Mouse (Mus musculus): ENCODE data around the gene Cacna1c. TPM values are rescaled to one million over a fixed set of nuclear protein-coding genes. Genes with fewer than 3 reads are reported as not detected.

Gene Cacna1c
- total RNA-seq, 2 experiments from 2014 or later: 233 to 249 TPM

DNA sequence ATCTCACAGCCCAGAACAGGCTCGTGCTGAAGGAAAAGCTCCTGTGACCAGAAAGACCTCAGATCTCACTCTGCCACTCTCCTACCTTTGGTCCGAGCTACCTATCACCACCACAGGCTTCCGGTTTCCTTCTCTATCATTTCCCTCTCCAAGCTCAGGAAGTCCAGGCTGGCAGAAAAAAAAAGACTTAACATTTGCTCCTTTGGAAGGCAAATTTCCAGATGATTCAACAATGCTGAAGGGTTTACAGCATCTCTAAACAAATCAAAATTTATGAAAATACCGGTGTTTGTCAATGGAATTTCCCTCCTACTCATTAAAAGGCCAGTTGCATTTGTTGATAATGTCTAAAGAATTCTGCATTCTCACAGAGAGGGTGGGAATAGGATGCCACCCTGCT is 288.0 kb downstream of the Cacna1c start:
- DNase-seq: no peak

DNA sequence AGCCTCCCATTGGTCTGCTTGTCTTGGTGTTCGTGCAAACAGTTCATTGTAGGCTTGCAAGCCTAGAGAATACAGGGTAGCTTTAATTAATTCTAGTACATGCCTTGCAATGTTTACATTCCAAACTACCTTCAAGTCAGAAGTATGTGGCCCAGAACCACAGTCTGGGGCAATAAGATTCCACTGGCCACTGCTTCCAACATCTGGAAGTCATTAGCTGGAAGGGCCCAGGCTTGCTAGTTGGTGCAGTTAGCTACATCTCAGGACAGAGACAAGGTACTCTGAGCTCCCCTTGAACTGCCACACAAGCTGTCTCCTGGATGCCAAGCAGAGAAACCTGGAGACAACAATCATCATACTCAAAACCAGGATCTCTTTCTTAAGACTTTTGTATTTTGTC is 288.5 kb downstream of the Cacna1c start:
- DNase-seq: no peak

DNA sequence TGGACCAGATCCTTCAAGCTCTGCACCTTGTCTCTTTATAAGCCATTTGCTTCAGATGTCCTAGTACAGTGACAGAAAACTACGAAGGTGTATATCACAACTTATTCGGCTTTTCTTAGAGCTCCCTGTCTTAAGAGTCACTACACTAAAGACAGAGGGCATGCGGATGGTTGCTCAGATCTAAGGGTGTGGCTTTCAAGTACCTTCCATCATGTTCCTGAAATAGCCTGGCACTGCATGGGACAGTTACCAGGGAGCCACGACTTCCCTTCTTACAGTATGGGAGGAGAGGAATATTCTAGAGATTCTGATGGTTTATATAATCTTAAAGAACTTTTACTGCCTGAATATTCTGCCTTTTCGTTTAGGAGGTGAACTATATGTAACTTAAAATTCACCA is 289.3 kb downstream of the Cacna1c start:
- no peak for DNase-seq

DNA sequence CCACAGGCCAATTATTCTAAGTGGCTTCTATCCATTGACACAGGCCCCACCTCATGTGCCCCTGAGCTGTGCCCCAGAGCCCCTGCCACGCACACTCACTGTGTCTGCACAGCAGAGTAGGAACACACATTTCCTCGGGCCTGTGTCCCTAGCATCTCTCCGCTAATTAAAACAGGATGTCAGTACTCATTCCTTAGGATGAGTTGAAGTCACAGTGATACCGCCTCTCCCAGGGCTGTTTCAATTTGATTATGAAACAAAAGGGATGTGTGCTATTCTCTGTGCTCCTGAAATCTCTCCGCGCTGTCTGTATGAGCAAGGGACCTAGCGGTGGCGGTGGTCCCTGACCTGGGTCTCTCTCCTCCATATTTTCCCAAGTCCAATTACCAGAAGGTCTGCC is 296.5 kb downstream of the Cacna1c start:
- DNase-seq: no peak

DNA sequence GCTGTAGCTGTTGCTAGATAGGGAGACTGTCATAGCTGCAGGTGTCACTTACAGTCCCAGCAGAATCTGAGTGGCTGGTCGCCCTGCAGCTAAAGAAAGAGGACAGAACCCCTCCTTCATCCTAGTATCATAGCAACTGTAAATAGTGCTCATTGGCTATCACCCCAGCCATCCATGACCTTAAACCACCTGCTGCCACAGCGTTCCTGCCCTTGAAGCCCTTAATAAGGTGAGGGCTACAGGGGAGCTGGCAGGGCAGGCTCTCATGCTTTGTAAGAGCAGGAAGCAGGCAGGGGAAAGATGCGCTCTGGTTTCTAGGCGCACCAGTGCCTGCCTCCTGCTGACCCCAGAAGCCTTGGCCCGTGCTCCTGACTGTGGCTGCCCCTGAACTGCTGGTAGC is 299.1 kb downstream of the Cacna1c start:
- DNase-seq: peak; percentile 56

DNA sequence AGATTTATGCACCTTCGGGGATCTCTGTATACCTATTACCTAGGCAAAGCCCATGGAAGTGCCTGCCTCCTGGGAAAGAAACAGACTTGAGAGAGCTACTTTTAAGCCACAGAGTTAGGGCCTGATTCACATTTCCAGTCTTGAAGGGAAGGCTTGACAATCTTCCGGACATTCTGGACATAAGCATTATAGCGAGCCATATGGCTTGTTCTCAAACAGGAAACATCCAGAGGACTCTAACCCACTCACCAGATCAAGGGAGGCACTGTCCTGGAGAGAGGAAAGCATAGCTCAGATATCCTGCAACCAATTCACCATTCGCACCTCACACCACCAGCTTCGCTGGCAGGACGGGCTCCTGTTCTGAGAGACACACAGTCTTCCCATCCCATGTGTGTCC is 302.2 kb downstream of the Cacna1c start:
- no peak for DNase-seq

DNA sequence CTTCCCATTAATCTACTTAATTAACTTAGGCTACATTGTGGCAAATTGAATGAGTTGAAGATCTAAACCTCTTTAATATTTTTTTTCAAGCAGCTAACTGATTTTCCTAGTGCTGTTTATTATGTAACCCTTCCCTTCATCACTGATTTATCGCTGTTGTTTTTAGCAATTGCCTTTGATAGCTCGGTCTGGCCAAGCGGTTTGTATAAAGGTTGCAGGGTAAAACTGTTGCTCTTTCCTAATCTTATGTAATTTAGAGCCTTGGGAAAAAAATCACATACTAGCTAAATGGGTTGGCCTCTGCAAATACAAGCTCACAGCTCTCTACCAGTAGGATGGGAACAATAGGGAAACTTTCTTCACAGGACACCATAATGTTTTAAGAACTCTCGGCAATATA is 306.8 kb downstream of the Cacna1c start:
- DNase-seq: no peak

DNA sequence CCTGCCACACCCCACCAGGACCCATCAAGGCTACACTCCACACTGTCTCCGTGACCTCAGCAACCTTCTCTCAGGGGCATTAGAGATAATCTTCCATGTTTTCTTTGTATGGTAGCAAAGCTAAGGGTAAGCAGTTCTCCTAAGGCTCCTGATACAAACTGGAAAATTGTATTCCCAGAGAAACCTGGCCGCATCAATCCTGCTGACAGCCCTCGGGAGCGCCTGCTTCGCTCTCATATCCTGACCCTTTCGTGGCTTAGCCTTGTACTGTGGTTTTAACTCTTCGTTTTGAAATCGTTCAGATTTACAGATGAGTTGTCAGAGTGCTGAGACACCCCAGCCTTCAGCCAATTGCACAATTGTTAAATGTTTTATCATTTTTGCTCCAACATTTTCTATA is 309.2 kb downstream of the Cacna1c start:
- no peak for DNase-seq

DNA sequence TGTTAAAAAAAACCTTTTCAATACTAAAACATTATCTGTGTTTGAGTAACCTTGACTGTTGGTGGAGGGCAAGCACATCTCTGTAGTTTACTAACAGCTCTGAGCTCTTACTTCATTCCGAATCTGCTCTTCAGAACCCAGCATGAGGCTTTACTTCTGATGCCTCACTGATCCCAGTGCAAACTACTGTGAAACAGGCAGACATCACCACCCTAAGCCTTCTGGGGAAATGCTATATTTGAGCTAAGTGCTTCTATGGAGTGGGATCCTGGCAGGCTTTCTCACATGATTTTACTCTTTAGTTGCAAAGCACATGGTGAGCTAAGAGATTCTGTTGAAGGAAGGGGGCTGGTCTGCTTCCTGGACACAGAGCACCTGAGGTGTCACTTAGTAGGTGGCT is 311.3 kb downstream of the Cacna1c start:
- no peak for DNase-seq

DNA sequence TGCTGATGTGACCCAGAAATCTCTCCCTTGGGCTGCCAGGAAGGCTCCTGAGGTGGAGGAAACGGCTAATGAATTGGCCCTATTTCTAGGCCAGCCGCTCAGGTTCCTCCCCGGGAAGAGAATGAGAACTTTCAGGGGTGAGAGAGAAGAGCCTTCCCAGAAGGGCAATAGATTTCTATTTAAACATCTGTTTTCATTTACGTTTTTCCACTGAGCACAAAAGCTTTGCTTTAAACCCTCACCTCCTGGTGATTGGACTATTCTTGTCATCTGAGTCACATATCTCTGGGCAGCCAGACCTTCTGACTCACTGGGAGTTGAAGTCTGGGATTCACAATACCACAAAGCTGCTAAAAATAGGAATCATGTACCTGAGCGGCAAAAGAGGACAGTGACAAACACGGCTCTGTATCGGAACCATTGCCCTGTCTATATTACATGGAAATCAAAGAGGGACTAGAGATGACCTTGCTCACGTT is 312.1 kb downstream of the Cacna1c start:
- peak; percentile 33 for DNase-seq

DNA sequence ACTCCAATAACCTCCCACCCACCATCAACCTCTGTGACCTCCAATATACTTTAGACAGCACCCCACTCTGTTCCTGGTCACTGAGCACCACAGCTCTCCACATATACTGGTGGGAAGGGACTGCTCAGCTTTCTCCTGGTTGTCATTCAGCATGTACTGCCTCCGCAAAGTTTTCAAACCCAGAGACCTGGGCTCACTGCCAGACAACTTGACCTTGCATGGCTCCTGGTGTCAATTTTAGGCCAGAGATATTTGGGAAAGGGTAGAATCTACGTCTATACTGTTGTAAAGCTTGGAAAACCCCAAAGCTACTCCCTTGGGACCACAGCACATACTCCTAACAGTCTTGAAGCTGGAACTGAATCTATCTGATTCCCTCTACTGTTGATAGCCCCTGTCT is 320.0 kb downstream of the Cacna1c start:
- DNase-seq: peak; percentile 80

DNA sequence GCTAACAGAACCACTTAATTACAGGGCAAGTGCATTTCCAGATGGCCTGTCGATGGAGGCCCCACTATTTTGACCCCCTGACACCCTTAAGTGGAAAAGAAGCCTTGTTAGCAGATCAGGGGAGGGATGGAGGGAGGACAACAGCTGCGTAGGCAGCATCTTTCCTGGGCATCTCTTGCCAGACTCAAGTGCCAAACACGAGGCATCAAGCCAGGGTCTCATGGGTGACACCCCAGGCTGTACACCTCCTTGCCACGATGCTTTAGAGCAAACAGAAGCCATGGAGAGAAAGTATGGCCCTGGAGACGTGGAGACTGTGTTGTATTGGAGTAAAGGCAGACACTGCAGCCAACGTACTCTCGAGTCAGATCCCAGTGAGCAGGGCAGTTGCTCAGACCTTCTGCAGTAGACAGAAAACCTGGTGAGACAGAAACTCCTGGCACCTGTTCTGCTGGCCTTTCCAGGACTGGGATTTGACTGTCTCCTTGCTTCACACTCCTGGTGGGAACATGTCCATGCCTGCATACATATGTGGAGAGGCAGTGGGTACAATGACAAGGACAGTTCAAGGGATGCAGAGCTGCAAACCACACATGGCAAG is 325.9 kb downstream of the Cacna1c start:
- no peak for DNase-seq

DNA sequence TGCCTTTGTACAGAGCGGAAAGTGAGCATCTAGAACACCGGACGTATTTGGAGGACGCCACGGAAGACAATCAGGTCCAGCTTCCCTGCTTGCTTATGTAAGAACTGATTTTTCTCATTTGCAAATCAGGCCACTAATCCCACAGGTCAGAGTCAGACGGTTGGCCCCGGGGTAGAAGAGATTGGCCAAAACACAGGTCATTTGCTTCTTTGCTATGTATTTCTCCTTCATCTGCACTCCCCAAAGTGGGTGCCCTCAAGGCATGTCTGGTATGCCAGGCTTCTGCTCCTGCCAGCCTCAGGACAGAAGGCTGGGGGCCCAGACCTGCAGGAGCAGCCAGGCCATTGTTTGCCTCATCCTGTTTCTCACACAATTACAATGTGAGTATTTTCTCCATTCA is 328.8 kb downstream of the Cacna1c start:
- no peak for DNase-seq

DNA sequence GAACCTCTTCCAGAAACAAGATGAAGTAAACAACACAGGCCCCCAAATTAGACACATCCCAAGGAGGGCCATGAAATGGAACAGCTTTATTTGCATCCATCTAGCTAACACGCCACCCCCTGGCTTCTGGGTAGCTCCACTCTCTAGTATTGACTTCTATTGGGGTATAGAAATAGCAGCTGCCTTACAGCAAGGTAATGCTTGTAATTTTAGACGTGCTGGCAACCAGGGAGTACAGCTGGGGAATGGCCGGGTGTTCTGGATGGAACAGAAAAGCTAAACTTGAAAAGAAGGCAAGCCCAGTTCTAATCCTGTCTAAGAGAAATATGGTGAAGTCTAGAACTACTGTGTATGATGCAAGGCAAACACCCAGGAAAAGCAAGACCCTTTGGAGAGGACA is 329.3 kb downstream of the Cacna1c start:
- no peak for DNase-seq

DNA sequence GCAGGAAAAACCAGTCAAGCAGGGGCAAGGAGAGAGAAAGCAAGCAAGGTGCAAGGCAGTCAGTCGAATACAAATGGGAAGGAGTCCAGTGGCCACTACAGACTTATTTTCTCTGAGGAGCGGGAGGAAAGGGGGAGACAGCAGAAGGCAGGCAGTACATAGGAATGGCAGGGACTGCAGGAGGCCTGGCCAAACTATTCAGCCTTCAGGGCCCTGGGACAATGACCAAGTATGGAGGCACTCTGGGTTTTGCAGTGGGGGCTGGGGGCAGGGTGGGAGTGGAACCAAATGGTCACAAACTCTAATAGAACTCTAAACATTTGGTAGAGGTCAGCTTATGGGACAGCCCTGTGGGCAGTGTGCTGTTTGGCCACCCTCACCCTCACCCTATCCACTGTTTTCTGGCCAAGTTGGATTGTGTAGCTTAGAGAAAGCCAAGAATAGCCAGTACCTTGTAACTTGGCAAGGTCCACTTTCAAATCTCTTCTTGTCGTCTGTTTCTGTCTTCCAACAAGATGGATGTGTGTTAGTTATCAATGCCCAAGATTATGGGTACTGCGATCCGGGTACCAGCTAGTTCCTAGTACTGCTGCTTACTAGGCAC is 330.3 kb downstream of the Cacna1c start:
- no peak for DNase-seq

DNA sequence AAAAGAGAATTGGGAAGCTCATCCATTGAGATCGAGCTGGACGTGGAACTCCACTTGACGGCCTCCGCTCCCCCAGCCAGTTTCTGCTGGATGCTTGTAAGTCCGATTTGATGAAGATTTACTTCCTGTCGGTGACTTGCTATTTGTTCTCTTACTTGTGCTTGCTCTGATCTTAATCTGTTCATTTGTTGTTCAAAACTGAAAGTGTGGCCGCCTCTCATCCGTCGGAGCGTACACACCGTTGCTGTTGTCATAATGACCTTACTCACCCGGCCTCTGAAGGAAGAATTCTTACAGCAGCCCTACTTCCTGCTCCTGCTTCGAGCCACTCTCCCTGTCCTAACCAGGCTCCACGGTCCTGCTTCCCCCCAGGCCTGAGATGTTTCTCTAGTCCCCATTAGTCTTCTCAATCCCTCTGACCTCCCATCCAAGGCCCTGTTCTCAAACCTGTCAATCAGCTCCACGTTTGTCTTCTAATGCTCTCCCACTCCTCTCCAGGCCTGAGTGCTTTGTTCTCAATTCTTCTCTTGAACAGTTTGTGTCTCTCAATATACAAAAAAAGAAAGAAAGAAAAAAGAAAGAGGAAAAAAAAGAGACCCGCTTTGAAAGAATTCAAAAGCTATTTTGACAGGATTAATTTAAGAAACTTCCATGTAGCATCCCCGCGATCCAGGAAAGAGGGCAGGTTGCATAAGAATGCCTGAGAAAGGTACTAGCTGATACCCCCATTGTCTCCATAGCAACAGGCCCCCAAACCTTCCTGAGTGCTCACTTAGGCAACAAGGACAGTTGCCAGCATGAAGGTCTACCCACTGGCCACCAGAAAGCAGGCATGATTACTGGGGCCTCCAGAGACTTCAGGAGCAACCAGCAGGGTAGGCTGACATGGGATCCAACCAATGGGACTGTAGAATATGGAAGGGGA is 331.3 kb downstream of the Cacna1c start:
- DNase-seq: no peak

DNA sequence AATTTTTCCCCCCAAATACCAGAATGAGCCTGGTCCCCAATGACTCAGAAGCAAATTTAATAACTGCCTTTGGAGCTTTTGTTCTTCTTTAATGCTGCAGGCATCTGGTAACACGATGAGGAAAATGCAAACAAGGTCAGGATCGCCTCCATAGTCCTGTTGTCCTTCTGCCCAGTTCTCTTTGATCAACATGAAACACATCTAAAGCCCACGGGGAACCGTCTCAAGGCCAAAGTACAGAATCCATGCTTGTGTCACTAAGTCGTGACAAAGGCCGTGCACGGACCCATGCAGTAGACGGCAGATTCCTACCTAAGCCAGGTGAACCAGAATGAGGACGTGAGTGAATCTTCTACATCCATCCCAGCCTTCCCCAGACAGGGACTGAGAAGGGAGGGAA is 333.5 kb downstream of the Cacna1c start:
- DNase-seq: no peak

DNA sequence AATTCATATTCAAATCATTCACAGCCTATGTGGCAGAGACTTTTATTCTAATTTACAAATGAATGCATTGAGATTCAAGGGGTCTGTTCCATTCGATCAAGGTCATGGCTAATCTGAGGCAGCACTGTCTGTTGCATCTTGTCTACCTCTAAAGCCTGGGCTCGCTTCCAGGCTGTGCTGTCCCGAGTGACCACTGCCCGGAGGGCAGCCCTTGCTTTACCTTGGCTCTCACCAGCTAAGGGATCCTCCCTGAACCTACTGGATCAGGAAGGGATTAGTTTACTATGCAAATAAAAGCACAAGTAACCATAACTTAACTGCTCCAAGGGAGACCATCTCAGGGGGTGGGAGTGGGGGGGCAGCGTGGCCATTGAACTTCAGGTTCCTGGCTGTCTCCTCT is 334.1 kb downstream of the Cacna1c start:
- no peak for DNase-seq

DNA sequence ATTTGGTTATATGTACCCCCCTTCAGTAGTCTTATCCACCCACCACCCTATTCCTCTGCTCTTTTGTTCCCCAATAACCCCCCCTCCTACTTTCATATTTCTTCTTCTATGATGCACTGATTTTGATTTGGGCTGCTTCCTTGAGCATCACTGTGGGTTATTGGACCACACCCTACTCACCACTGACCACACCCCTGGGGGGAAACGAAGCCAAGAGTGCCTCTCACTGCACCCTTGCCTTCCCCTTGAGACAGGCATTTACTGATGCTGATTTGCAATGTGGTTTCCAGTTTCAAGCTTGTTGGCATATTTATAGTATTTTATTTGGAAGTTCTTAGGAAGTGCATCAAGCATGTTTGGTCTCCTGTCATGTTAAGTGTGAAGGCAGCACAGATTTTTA is 337.8 kb downstream of the Cacna1c start:
- DNase-seq: no peak

DNA sequence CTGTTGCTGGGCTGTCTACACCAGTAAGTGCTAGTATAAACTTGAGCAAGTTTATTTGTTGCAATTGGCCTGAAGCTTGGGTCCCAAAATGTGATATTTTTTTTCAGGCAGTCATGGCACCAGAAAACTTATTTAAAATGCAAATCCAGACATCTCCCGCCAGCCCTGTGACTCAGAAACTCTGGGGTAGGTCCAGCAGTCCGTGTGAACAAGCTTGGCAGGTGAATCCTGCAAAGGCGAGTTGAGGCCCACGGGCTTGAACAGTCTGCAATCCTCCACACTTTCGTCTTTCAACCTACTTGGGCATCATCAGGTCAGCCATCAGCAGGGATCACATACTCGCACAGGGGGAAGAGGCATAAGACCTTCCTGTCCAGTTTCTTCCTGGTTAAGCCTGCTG is 344.1 kb downstream of the Cacna1c start:
- DNase-seq: no peak

DNA sequence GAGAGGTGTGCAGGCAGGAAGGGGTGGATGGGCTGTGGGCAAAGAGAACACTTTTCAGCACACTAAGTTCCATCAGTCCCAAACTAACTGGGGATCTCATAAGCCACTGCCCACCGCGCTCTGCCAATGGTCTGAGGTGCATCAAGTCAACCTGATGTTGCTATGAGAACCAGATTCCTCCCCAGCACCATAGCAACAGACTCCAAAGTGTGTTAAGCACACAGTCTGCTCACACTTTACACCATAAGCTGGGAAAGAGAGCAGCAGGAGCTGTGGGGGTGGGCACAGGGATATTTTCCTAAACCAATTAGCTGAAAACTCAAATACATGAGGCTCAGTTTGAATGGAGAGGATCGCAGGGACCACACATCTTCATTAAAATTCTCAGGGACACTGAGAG is 345.1 kb downstream of the Cacna1c start:
- DNase-seq: no peak

DNA sequence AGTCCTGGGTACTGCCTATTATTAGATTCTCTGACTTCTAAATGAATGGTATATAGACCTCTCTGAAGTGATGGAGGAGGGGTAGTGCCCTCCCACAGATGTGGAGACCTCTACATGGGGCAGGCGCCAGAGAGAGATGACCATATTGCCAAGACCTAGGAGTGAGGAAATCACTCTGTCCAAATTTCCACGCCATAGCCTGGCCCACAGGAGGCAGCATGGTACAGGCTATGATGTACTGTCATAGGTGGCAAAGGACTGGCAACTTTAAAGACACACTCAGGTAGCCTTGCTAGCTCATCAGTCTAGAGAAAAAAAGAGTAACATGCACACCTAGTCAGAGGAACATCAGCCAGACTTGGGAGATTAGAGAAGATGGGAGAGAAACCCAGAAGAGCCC is 347.6 kb downstream of the Cacna1c start:
- DNase-seq: no peak

DNA sequence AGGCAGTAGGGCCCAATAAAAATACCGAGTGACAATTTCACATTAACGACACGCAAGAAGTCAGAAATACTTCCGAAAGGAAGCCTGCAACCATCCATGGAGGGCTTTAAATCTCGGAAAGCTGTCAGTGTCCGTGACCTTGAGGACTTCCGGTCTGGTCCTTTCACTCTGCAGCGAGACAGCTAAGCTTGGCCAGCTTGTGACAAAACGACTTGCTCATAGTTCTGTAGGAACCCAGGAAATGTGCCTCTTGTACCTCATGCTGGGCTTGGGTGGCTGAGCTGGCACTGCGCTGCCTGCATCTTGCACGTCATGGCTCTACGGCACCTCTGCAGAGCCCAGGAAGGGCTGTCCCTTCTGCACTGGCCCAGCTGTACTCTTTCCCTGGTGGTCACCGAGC is 348.5 kb downstream of the Cacna1c start:
- DNase-seq: no peak

DNA sequence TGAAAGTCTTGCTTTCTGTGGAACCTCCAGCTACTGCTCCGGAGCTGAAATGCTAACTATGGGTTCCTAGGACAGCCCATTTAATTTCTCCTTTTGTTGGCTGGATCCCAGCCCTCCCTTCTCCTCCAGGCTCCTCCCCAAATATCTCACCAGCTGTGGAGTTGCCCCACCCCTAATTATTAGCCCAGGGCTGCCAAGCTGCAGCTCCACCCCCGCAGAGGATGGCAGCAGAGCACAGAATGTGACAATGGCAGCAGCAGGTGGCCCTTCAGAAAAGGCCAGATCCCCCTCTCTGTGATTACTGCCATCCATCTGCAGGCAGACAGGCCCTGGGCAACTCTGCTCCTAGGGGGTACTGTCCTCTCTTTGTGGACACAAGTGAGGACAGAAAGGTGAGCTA is 350.4 kb downstream of the Cacna1c start:
- peak; percentile 55 for DNase-seq
